Mouse (Mus musculus): ENCODE data around the gene Dtx3. TPM values are rescaled to one million over a fixed set of nuclear protein-coding genes. Genes with fewer than 3 reads are reported as not detected.
A peak's percentile ranks its signal among the peaks of the same experiment; 100 is the strongest.

Gene Dtx3
- total RNA-seq, 2 experiments from 2014 or later, result 20.0 to 27.3 TPM

GRCm38 (mm10) chr10:127187371-127188078, 8.0 kb downstream of the Dtx3 start:
- DNase-seq (ENCODE audit: low spot score), result no peak

GRCm38 (mm10) chr10:127186451-127186850, 9.1 kb downstream of the Dtx3 start:
- no peak for DNase-seq (ENCODE audit: low spot score)

- DNase-seq (ENCODE audit: low spot score), result no peak
Observed at GRCm38 (mm10) chr10:127185506-127185905, 10.0 kb downstream of the Dtx3 start.

DNA sequence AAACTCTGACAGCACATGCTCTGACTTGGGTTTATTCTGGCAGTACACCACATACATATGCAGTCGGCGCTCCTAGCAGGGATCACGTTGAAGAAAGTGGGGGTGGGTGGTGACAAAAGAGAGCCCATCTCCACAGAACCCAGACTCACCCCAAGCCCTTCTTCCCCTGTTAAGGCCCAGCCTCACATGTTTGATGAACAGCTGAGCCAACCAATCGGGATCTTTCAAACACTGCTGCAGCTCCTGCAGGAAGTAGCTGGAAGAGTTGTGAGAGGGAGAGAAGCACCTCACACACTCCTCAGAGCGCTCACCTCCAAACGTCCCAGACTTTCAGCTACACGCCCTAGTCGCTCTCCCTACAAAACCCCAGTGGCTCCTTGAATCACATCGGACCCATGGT, 10.4 kb downstream of the Dtx3 start:
- DNase-seq (ENCODE audit: low spot score), result no peak

DNA sequence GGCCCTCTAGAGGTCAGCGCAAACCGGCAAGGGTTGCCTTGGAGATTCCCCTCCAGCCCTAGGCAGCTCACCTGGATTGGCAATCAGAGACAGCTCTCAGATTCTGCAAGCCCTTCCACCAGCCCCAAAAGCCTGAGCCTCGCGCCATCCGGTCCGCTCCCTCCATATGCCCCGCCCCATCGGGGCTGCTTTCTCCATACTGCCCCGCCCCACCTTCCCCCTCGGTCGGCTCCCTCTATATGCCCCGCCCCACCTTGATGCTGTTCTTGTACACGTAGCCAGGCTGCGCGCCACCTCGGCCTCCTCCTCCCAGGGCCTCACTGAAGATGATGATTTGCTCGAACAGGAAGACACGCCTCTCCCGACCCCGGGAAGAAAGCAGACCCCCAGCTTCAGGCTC, 11.8 kb downstream of the Dtx3 start:
- DNase-seq (ENCODE audit: low spot score), result no peak

DNA sequence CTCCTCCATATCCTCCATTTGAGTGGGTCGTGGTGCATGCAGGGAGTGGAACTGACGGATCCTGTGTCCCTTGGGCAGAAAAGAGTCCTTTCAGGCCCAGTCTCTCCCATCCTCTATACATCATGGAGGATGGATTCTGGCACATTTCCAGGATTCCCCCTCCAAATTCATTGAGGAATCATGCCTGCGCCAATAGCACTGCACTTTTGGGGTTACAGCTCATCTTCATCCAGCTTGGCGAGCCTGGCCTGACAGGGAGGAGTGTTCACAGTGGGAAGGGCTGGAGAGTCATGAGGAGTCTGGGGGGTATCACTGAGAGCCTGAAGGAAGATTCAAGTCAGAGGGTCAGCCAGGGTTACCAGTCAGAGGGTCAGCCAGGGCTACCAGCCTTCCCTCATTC, 12.9 kb downstream of the Dtx3 start:
- DNase-seq (ENCODE audit: low spot score), result no peak

DNA sequence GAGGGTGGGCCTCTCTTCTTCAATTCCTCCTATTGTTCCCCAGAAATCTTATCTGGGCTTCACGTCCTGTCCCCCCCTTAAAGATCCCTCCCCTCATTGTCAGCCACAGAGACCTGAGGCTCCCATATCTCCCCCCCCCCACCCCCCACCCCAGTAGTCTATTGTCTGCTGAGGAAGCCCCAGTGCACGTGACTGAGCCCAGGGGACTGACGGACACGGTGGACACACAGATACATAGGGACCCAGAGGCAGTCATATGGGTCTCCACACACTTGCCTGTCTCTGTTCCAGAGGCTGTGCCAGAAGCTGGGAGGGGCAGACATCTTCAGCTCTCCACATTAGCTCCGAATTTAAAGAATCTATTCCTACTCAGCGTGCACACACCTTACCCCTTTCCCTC, 14.0 kb downstream of the Dtx3 start:
- no peak for DNase-seq (ENCODE audit: low spot score)

DNA sequence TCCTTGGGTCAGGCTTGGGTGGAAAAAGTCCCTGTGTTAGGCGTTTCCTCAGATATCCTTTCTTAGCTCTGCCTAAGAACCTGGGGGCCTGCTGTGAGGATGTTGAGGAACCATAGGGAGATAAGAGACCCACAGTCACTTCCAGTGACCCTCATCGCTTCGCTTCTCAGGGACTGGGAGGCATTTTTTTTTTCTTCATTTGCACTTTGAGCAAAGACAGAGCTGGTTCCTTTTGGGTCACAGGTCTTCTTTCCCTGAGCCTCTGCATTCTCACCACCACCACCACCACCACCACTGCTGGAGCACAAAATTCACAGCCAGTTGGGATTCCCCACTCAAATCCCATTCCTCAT, 14.9 kb downstream of the Dtx3 start:
- no peak for DNase-seq (ENCODE audit: low spot score)

- no peak for DNase-seq (ENCODE audit: low spot score)
Observed at GRCm38 (mm10) chr10:127179871-127180694, 15.4 kb downstream of the Dtx3 start, which contains the start of gene Slc26a10. TSS of gene Slc26a10 (minus strand) at chr10:127180645.

- no peak for DNase-seq (ENCODE audit: low spot score)
Observed at GRCm38 (mm10) chr10:127178286-127179027, 17.1 kb downstream of the Dtx3 start.

- peak; percentile 81 for DNase-seq (ENCODE audit: low spot score)
Observed at GRCm38 (mm10) chr10:127177719-127178118, 17.8 kb downstream of the Dtx3 start.

DNA sequence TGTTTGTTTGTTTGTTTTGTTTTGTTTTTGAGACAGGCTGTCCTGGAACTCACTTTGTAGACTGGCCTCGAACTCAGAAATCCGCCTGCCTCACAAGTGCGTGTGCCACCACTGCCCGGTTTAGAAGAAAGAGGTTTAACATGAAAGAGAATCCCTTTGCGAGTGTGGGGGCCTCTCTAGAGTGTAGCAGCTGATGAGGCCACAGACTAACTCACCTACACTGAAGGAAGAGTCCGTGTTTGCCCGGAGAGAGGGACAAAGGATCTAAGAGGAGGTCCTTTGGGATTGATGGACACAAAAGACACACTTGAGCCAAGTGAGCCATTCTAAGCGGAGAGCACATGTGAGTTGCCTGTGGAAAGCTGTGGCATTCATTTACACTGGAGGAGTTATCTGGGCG, 18.3 kb downstream of the Dtx3 start:
- DNase-seq (ENCODE audit: low spot score), result no peak

DNA sequence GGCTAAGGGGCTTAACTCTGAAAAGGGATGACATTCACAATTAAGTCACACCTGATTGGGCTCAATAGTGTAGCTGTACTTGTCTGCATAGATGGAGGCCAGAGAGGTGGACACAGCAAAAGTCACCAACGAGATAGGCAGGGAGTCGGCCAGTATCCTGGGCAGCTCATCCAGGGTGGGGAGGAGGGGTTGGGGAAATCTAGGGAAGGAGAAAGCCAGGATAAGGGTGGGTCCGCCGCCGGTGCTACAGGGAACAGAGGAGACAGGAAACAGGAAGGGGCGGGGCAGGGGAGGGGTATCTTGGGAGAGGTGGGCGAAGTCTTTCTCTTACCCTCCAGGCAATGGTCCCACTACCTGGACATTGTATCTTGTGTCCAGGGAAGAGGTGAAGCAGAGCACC, 18.8 kb downstream of the Dtx3 start:
- no peak for DNase-seq (ENCODE audit: low spot score)

GRCm38 (mm10) chr10:127176228-127176627, 19.3 kb downstream of the Dtx3 start:
- no peak for DNase-seq (ENCODE audit: low spot score)

- DNase-seq (ENCODE audit: low spot score), result no peak
Observed at GRCm38 (mm10) chr10:127174170-127174569, 21.4 kb downstream of the Dtx3 start.

DNA sequence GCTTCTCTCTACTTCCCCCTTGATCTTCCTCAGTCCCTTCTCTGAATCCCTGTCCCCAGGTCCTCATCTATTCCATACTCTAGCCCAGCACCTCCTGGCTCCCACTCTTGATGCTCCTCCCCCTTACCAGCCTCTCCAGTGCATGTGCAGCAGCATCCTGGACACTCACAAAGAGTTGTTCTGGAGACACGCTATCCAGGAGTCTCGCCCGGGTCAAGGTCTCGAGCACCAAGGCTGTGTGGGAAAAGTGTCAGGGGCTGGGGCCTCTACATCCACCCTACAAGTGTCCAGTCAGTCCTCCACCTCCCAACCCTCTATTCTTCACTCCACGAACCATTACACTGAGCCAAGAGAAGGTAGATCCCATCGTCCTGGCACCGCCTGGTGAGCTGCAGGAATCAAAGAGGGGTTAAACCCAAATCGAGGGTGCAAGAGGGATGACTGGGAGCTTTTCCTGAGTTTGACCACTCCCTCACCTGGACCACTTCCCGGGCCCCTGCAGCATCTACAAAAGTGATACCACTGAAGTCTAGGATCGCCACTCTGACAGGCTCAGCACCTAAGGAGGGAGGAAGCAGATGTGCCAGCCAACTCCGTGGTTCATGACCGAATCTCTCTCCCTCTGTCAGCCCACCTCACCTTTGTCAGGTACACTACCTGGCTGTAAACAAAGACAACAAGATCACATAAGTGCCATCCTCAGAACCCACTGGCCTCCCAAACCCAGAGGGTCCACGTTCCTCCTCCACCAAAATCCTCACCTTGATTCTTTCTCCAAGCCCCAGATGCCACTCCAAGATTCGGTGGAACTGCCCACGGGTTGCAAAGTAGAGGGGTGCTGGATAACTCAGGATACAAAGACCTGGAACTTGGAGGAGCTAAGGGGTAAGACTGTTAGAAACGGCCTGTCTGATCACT, 22.1 kb downstream of the Dtx3 start:
- DNase-seq (ENCODE audit: low spot score), result no peak

- DNase-seq (ENCODE audit: low spot score), result no peak
Observed at GRCm38 (mm10) chr10:127171631-127172200, 23.8 kb downstream of the Dtx3 start.

DNA sequence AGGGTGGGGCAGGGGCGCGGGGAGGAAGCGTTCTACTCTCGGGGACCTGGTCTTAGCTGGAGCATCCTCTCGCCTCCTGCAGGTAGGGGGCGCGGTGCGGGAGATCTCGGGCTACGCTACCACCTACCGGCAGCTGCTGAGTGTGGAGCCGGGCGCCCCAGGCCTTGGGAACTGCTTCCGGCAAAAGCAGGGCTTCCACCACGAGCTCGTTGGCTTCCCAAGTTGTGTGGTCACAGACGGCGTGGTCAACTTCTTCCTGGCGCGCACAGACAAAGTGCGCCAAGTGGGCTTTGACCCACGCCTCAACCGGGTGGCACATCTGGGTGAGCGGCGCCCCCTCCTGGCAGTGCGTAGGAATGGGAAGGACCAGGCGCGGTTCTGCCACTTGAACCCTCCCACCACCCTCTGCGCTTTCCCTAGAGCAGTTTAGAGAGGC, 24.7 kb downstream of the Dtx3 start:
- peak; percentile 60 for DNase-seq (ENCODE audit: low spot score)

DNA sequence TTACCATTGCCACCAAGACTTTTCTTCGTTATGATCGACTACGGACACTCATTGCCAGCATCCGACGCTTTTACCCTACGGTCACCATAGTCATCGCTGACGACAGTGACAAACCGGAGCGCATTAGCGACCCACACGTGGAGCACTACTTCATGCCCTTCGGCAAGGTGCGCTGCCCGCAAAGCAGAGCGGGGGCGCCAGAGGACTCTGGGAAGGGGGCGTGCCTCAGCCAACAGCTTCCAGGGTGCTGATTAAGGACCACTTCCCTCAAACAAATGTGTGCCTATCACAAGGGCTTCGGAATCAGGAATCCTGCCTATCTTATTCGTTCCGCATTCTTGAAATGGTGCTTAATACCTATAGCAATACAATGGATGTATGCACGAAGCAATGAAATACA, 25.5 kb downstream of the Dtx3 start:
- DNase-seq (ENCODE audit: low spot score), result no peak

- DNase-seq (ENCODE audit: low spot score), result no peak
Observed at GRCm38 (mm10) chr10:127167614-127168192, 27.8 kb downstream of the Dtx3 start.

Measured in gastrocnemius, adult 18-20 months (tissue).